Mouse (Mus musculus) thymus, postnatal 10 days (tissue): ENCODE results near the gene Ndufa7.
A peak's percentile ranks its signal among the peaks of the same experiment; 100 is the strongest.

Source experiments
- DNase-seq, 2 experiments: peaks; one replicate each; pipeline ENCODE4 v3.0.0; 2021; ENCODE audit warnings: low spot score in 2 of 2

Ndufa7 gene

GRCm38 (mm10) chr17:33824084-33824996, at the start of gene Ndufa7, which contains the start of gene Rps28:
TSS of gene Ndufa7 (plus strand) at chr17:33824572.
TSS of gene Rps28 (minus strand) at chr17:33824562.
- peak; percentile 96 to 98 for DNase-seq

GRCm38 (mm10) chr17:33774573-33775155, 49.7 kb upstream of the Ndufa7 start:
- no peak for DNase-seq

GRCm38 (mm10) chr17:33775287-33775686, 49.1 kb upstream of the Ndufa7 start:
- no peak for DNase-seq

DNA sequence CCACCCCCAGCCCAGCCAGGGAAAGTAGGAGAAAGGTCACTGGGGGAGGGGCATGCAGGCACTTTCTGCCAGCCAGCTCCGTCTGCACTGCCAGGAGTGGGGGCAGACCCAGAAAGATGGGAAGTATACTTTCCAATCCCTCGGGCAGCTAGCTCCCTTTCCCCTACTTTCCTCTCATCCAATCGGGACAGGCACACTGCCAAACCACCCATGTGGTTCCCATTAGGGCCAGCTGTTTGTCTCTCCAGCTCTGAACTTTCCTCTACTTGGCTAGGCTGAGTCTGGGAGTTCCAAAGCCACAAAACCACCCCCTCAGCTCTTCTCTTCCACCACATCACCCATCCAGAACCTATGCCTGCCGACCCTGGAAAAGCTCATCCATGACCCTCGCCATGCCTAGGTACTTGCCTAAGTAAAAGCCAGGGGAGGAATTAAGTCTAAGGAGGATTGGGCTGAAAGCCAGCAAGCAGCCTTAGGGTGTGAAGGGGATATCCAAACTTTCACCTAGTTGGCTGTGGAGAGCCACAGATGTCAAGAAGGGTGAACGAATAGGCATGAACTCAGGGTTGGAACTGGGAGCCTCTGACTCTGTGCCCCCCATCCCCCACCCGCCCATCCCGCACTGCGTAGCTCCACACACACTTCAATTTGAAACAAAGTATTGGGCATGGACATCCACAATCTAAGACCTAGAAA, 45.0 kb upstream of the Ndufa7 start:
- DNase-seq = no peak

DNA sequence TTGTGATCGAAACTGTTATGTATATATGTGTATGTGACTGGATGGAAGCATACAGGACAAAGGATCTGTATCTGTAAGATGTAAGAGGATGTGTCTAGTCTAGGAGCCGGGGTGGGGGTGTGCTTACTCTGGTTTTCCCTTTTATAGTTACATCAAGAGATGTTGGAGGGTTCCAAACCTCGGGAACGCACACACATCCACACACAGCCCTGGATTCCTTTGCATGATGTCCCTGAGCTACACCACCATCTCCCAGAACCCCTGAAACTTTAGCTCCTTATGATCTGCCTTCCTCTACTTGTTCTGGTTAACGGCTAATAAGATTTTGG, 44.4 kb upstream of the Ndufa7 start:
- no peak for DNase-seq

- DNase-seq = no peak
Measured at GRCm38 (mm10) chr17:33780431-33780830, 43.9 kb upstream of the Ndufa7 start.

GRCm38 (mm10) chr17:33781124-33781977, 43.0 kb upstream of the Ndufa7 start, which contains the start of gene Angptl4:
TSS of gene Angptl4 (minus strand) at chr17:33781830.
- peak; percentile 66 to 69 for DNase-seq

DNA sequence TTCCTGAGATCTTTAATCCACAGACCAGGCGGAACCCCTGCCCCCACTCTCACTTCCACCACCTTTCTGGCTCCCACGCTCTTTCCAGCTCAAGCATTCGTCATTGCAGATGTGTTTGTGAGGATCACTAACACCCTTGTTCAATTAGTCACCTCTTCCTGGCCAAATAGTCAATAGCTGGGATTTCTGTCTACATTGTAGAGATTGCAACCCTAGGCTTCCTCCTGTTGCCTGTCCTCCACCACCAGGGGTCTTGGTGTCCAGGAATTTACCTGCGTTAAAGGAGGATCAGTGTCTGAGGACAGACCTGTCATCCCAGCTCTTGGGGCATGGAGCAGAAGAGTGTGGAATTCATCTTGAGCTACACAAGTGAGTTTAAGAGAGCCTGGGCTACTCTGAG, 42.3 kb upstream of the Ndufa7 start:
- DNase-seq = no peak

- DNase-seq = no peak
Measured at GRCm38 (mm10) chr17:33783408-33783807, 41.0 kb upstream of the Ndufa7 start.

GRCm38 (mm10) chr17:33784939-33785338, 39.4 kb upstream of the Ndufa7 start:
- no peak for DNase-seq

GRCm38 (mm10) chr17:33786375-33786774, 38.0 kb upstream of the Ndufa7 start:
- no peak for DNase-seq

DNA sequence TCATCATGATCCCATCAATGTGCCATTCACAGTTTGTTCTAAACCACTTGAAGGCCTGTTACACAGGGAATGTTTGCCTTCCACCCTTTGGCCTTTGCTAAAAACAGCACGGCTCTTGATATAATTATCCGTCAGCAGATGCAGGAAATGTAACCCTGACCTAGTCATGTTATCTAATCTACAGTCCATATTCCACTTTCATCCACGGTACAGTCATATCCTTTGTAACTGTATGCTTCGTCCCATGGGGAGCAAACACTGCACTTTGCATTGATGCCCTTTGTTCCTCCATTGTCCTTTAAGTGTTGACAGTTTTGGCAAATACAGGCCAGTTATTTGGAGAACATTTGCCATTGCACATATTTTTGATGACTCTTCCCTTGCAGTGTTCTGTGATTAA, 35.6 kb upstream of the Ndufa7 start:
- no peak for DNase-seq

DNA sequence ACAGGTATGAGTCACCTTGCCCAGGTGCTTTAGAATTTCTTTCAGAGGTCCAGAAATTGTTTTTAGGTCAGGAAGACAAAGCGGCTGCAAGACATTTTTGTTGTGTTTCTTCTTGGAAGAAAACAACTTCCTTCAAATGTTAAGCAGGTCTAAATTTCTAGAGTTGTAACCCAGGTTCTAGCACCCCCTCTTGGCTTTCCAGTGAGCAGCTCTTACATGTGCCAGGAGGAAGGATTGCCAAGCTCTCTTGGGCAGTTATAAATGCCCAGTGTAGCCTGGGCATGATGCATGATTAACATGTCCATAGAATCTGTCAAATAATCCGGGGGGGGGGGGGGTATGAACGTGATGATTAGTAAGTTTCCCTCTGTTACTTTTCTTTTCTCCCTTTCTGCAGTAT, 26.1 kb upstream of the Ndufa7 start:
- no peak for DNase-seq

- DNase-seq = no peak
Measured at GRCm38 (mm10) chr17:33799277-33799676, 25.1 kb upstream of the Ndufa7 start.

DNA sequence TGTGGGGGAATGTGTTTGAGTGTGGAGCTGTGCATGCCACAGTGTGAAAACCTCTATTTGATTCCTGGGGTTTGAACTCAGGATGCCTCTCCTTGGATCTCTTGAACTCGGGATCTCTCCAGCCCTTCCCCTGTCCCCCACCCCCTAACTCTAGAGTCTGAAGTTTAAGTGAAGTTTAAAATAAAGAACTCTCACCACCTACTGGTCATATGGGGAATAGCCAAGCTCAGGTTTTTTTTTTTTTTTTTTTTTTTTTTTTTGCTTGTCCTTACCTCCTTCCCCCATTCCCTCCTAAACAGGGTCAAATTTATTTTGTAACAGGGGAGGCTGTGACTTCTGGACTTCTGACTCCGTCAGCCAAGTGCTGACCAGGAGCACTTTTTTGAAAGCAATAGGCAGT, 22.2 kb upstream of the Ndufa7 start:
- DNase-seq = no peak

GRCm38 (mm10) chr17:33804205-33804604, 20.2 kb upstream of the Ndufa7 start:
- DNase-seq = no peak

GRCm38 (mm10) chr17:33804745-33805144, 19.6 kb upstream of the Ndufa7 start:
- no peak for DNase-seq

DNA sequence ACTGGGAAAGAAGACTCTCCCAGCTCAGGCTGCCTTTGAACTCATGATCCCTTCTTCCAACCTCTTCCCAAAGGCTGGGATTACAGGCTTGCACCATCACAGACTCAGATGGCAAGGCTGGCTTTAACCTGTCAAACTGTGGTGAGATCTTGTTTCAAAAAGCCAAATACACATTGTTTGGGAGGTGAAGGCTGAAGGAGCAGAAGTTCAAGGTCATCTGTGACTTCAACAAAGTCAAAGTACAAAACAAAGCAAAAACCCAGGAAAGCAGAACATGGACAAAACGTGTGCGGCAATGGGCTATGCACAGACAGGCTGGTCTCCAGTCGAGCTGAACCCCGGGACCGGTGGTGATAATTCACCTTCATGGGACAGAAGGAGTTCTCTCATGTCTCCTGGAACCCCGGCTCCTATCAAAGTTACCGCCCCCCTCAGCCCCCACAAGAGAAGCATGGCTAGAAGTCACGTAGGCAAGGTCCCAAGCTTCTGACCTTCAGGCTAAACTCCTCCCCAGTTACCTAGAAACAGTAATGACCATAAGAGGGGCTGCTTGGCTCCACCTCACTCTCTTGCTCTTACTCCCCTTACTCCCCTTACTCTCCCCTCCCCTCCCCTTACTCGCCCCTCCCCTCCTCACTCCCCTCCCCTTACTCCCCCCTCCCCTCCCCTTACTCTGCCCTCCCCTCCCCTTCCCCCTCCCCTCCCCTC, 17.0 kb upstream of the Ndufa7 start:
- no peak for DNase-seq

DNA sequence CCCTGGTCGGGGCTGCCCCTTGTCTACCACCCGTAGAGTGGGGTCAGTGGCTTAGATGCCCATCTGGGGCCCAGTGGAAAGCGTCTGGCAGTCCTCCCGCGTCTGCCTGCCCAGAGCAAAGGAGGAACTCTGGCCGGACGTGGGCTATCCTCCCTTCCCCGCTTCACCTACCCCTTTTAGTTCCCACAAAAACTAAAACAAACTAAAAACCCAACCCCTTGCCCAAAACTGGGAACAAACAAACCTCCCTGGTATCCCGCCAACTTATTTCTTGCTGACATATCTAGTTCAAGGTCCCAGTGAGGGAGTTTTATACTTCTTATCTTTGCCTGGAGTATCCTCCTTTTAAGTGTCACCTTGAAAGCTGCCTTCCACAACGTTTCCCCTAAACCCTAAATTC, 16.2 kb upstream of the Ndufa7 start:
- no peak for DNase-seq

GRCm38 (mm10) chr17:33810334-33811141, 13.8 kb upstream of the Ndufa7 start, which contains the start of gene Kank3:
TSS of gene Kank3 (plus strand) at chr17:33810519.
- DNase-seq = peak; percentile 86
